Mouse (Mus musculus) liver, adult 10 weeks (tissue): ENCODE data around the gene Lyrm1. TPM values are rescaled to one million over a fixed set of nuclear protein-coding genes. Genes with fewer than 3 reads are reported as not detected.

Experiments used
- polyA plus RNA-seq: library from polyadenylated mRNA; stranded (reverse); fragments of 350-450 nt; fragmentation: Illumina TruSeq; extraction: RNeasy Lipid Tissue Mini Kit (QIAGEN cat#74804); gene quantifications from one replicate; pipeline ENCODE4 v1.2.3, GENCODE M21; 2014; ENCODE audit warnings: low read depth, low replicate concordance

Gene Lyrm1
- polyA plus RNA-seq = 7.5 TPM

GRCm38 (mm10) chr7:119895639-119896512 is at the start of gene Lyrm1, which contains the start of gene Dcun1d3:
TSS of gene Lyrm1 (plus strand) at chr7:119895861.
TSS of gene Dcun1d3 (minus strand) at chr7:119896298.

Other genes with a start within 250 kb of the Lyrm1 start
- gene Acsm4, start 205.8 kb upstream of the Lyrm1 start, polyA plus RNA-seq = not detected
- gene Thumpd1, start 175.1 kb upstream of the Lyrm1 start, polyA plus RNA-seq = 20.1 TPM
- 179 TPM for gene Acsm3, start 134.9 kb upstream of the Lyrm1 start, polyA plus RNA-seq
- 7.8 TPM for gene Rexo5, start 101.9 kb upstream of the Lyrm1 start, polyA plus RNA-seq
- 8.1 TPM for gene Eri2, start 101.8 kb upstream of the Lyrm1 start, polyA plus RNA-seq
- gene Dcun1d3, start 437 bp downstream of the Lyrm1 start, polyA plus RNA-seq = 8.1 TPM
- not detected for gene Dnah3, start 199.4 kb downstream of the Lyrm1 start, polyA plus RNA-seq
- 2.6 TPM for gene Tmem159, start 206.5 kb downstream of the Lyrm1 start, polyA plus RNA-seq
- gene Zp2, start 249.4 kb downstream of the Lyrm1 start, polyA plus RNA-seq = not detected